Mouse (Mus musculus) kidney, postnatal 10 days (tissue): ENCODE measurements around the gene Wdfy1.
A peak's percentile ranks its signal among the peaks of the same experiment; 100 is the strongest.

Experiments used
- DNase-seq: peaks from one replicate; pipeline ENCODE4 v3.0.0; 2021; ENCODE audit warnings: mixed read lengths

The Wdfy1 gene

DNA sequence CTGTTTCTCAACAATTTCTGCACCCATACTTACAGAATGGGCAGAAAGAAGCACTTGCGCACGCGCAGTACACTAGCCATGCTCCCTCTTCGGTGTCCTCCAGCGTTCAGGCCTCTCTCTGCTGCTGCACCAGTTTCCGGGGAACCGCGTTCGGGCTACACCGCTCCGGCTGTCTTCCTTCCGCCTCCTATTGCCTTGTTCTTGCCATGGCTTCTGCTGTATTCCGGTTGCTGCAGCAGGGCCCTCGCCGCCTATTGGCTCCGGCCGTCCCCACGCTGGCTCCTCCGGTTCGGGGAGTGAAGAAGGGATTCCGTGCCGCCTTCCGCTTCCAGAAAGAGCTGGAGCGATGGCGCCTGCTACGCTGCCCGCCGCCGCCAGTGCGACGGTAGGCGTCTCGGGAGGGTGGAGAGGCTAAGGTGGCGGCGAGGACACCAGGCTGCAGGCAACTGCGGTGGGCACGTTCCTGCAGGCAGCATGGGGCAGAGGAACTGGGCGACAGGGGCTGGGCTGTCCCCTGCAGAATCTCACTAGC, at the start of gene Wdfy1, which contains the start of gene Mrpl44:
Gene Wdfy1, minus strand, starts transcription at position 217 of the 532 bp plus-strand sequence.
Gene Mrpl44, plus strand, starts transcription at position 92 of the 532 bp plus-strand sequence.
- peak; percentile 97 for DNase-seq

- DNase-seq, result peak; percentile 12
Measured at GRCm38 (mm10) chr1:79823951-79824633, 48.1 kb upstream of the Wdfy1 start.

- peak; percentile 76 for DNase-seq
Measured at GRCm38 (mm10) chr1:79822806-79823525, 47.0 kb upstream of the Wdfy1 start.

- no peak for DNase-seq
Measured at GRCm38 (mm10) chr1:79819296-79819879, 43.4 kb upstream of the Wdfy1 start.

DNA sequence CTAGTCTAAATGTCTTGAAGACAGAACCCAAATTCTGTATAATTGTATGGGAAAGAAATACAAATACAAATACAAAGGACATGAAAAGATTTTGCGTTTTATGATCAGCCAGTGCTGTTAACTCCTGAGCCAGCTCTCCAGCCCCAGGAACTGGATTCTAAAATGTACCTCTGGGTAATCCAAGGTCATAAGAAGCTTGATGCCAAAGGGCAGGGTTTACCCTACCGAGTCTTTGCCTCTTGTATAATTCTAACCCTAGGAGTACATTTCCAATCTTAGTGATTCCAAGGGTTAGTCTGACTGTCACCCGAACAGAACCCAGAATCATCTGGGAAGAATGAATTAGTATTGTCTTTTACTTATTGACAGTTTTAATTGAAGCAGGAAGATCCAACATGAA, 39.5 kb upstream of the Wdfy1 start:
- DNase-seq, result no peak

GRCm38 (mm10) chr1:79809447-79809846, 33.5 kb upstream of the Wdfy1 start:
- no peak for DNase-seq

DNA sequence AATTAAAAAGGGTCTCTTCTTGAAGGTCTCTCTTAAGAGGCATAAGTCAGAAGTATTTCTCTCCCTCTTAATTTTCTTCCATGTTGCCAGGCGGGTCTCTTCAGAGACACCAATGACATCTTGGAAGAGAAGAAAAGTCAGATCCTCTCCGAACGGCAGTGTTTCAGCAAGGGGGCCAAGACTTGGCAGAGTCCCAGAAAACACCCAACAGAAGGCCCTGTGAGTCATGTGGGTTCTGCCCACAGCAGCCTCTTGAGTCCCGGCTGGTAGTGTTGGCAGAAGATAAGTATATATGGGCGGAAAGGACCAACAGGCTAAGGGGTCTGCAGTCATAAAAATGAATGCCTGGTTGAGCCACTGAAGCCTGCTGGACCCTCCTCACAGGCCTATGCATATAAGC, 30.9 kb upstream of the Wdfy1 start:
- DNase-seq, result no peak

DNA sequence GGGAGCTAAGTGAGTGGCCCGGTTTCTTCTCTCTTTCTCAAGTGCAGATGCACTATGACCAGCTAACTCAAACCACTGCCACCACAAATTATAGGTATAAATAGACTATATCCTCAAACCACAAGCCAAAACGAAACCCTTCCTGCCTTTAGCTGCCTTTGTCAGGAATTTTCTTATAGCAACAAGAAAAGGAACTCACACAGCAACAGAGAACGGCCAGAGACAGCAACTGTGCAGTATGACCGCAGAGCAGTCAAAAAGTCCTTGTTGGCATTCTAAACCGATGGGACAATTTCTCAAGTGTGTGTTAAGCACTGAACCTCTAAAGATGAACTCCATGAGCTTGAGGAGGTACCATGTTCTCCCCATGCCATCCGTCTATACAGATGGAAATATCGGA, 27.7 kb upstream of the Wdfy1 start:
- no peak for DNase-seq

GRCm38 (mm10) chr1:79802858-79803427, 27.0 kb upstream of the Wdfy1 start:
- DNase-seq, result no peak

- no peak for DNase-seq
Measured at GRCm38 (mm10) chr1:79797084-79797483, 21.1 kb upstream of the Wdfy1 start.

DNA sequence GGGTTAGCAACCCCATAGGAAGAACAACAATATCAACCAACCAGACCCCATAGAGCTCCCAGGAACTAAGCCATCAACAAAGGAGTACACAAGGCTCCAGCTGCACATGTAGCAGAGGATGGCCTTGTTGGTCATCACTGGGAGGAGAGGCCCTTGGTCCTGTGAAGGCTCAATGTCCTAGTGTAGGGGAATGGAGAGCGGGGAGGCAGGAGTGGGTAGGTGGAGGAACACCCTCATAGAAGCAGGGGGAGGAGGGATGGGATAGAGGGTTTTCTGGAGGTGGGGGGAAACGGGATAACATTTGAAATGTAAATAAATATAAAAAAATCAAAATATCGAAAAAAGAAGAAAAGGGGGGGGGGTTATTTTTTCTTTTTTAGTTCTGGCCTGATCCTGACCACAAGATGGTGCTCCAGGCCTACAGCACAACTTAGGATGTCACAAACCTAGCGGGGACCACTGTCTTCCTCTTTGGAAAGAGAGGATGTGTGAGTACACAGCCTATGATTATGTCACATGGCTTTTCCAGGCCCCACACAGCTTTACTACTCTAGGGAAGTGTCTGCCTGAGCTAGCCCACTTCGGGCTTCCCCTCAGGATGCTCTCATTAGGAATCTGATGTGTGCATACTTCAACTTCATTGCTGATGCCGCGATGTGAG, 10.5 kb upstream of the Wdfy1 start:
- DNase-seq, result peak; percentile 67

- no peak for DNase-seq
Measured at GRCm38 (mm10) chr1:79782433-79782832, 6.5 kb upstream of the Wdfy1 start.

- no peak for DNase-seq
Measured at GRCm38 (mm10) chr1:79778011-79778410, 2.1 kb upstream of the Wdfy1 start.

DNA sequence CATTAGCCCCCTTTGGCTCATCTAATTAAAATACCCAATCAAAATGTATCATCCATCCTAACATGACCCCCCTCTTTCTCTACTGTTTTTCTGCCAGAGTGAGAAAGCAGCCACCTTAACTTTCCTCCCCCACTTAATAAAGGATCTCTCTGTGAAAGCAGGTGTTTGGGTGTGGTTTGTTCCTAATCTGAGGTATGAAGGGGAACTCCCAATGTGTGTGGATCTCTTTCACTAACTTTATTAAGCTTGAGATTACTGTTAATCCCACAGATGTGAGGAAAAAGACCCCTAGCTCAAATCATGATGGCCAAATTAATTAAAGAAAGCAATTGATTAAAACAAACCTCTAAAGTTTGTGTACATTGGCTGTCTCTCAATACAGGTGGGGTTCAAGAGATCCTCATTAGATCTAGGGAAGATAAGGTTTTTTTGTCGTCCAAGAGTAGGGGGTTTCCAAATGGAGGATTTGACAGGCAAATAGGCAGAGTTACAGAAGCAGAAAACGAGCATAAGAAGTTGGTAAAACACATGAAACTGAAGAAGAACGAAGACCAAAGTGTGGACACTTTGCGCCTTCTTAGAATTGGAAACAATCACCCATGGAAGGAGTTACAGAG, 1.7 kb downstream of the Wdfy1 start:
- no peak for DNase-seq

GRCm38 (mm10) chr1:79768231-79768630, 7.7 kb downstream of the Wdfy1 start:
- DNase-seq, result no peak

GRCm38 (mm10) chr1:79764483-79764882, 11.5 kb downstream of the Wdfy1 start:
- DNase-seq, result no peak

GRCm38 (mm10) chr1:79764031-79764430, 11.9 kb downstream of the Wdfy1 start:
- no peak for DNase-seq

GRCm38 (mm10) chr1:79762282-79763250, 13.4 kb downstream of the Wdfy1 start:
- no peak for DNase-seq

DNA sequence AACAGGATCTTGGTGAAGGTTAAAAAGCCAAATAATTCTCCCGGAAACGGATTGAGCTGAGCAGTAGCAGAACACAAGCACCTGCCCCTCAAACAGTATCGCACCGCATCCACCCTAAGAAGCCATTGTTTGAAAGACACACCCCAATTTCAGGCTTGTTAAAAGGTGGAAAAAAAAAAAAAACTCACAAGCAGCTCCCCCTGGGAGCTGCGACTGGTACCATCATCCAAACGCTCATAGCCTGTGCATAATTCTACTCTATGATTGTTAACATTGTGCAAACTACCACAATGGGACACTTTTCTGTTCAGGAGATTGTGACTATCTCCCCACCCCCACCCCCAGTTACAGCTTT, 14.0 kb downstream of the Wdfy1 start:
- no peak for DNase-seq

DNA sequence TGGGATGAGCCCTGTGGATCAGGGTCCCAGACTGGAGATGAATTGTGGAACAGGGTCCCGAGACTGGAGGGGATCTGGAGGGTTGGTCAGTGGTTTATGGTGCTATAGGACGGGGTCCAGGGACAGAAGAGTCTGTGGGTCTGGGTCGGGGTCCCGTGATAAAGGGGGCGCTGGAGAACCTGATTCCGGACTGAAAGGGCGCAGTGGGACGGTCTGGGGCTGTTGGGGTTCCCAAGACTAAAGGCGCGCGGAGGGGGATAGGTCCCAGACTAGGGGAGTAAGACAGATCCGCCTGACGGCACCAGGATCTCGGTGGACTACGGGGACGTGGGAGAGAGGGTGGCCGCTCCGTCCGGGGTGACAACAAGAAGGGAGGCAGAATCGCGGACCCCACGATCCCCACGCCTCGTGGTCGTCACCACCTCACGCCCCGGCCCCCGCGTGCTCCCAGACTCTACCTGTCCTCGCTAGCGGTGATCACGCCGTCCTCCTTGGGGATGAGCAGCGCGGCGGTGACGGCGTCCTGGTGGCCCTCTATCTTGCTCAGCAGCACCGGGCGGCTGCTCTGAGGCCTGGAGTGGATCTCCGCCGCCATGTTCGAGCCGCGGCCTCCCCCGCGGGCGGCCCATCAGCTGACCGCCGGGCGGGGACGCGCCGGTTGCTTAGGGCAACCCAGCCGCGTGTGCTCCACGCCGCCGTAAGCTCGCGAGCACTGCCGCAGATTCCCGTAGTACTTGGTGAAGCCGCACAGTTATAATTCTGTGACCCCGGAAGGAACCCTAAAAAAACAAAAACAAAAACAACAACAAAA, 14.6 kb downstream of the Wdfy1 start:
- peak; percentile 91 for DNase-seq
